Mouse (Mus musculus) stomach, embryonic 14.5 days (tissue): ENCODE results near the gene Nox4. TPM values are rescaled to one million over a fixed set of nuclear protein-coding genes. Genes with fewer than 3 reads are reported as not detected.
"Not testable (repeated sequence)": the region's sequence is repeated elsewhere in the genome, so short reads cannot be mapped to it uniquely, and the experiment has no call there.

Source experiments
- ATAC-seq: fragments of 200-750 bp; cut with Nextera tagmentation; 2 replicates; pipeline ENCODE4 v1.8.0; 2017; ENCODE audit warnings: low read depth, moderate TSS enrichment; ENCODE audit not compliant: insufficient number of reproducible peaks, insufficient read depth, low FRiP score
- H3K27ac ChIP-seq: fragments of 300-500 bp; sonication (generic); 2 replicates; pipeline ENCODE4 v1.5.1; 2014; ENCODE audit warnings: mild to moderate bottlenecking, low read length, moderate library complexity, mixed read lengths
- H3K27me3 ChIP-seq: fragments of 300-500 bp; sonication (generic); 2 replicates; pipeline ENCODE4 v1.6.1; 2014; ENCODE audit warnings: low read length, control low read depth, mixed read lengths; ENCODE audit not compliant: control insufficient read depth, insufficient read depth
- H3K36me3 ChIP-seq: fragments of 300-500 bp; sonication (generic); 2 replicates; pipeline ENCODE4 v1.6.1; 2014; ENCODE audit warnings: mild to moderate bottlenecking, control low read depth, low read length, moderate library complexity, mixed read lengths; ENCODE audit not compliant: control insufficient read depth, insufficient read depth
- H3K4me1 ChIP-seq: fragments of 300-500 bp; sonication (generic); 2 replicates; pipeline ENCODE4 v1.6.1; 2014; ENCODE audit warnings: low read length, control low read depth, mixed read lengths; ENCODE audit not compliant: control insufficient read depth, insufficient read depth
- H3K4me2 ChIP-seq: fragments of 300-500 bp; sonication (generic); replicated peaks from 2 replicates; pipeline ENCODE4 v1.6.1; 2014; ENCODE audit warnings: low read depth, low read length, control low read depth
- H3K4me3 ChIP-seq: fragments of 300-500 bp; sonication (generic); 2 replicates; pipeline ENCODE4 v1.5.1; 2014; ENCODE audit warnings: low read depth, low read length, control low read depth
- H3K9ac ChIP-seq: fragments of 300-500 bp; sonication (generic); replicated peaks from 2 replicates; pipeline ENCODE4 v1.6.1; 2014; ENCODE audit warnings: low read depth, mild to moderate bottlenecking, control low read depth, low read length, moderate library complexity, mixed read lengths
- H3K9me3 ChIP-seq: fragments of 300-500 bp; sonication (generic); 2 replicates; pipeline ENCODE4 v1.6.1; 2016; ENCODE audit warnings: low read depth, low read length, control low read depth; ENCODE audit not compliant: control insufficient read depth
- WGBS: fragments of 180-500 bp; shearing (Covaris S2); extraction: QIAGEN DNeasy Blood & Tissue Kit; methylation state at CpG from one replicate; pipeline ENCODE4 v1.1.7; 2014; 5-methylcytosine and 5-hydroxymethylcytosine counted together
- polyA plus RNA-seq: library from polyadenylated mRNA; unstranded; fragments of >200 nt; fragmentation: Nextera tagmentation; extraction: Ambion mirVana; gene quantifications from 2 replicates; pipeline ENCODE4 v1.2.1, GENCODE M21; 2014

The Nox4 gene
- polyA plus RNA-seq, 1 experiment from 2014 or later: 7.8 TPM

DNA sequence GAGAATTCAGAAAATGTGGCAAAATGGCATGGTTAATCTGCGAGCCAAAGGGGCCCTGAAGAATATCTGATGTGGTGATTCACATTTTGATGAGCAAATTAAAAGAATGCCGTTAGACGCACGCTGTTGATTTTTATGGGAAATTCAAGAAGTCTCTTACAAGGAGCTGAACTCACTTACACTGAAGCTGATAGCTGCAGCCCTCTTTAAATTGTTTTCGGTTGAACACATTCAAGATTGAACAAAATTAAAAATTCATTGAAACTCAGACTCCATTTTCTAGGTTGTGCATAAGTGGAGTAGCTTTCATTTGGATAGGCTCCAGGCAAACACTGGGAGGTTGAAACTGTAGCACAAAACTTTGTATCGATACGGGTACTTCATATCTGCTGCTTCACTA is 151.1 kb downstream of the Nox4 start:
- Histone ChIP-seq H3K27ac (no peak overlapping the region), H3K4me3 (no peak overlapping the region), H3K4me1 (no peaks in the 10 kb centered on the region), H3K9ac (no peak overlapping the region), H3K27me3 (no peaks in the 10 kb centered on the region), H3K4me2 (no peak overlapping the region), H3K9me3 (no peaks in the 10 kb centered on the region), H3K36me3 (no peaks in the 10 kb centered on the region)
- ATAC-seq: no peak
- WGBS: 94% methylated on average over 7 of the region's 7 CpGs

DNA sequence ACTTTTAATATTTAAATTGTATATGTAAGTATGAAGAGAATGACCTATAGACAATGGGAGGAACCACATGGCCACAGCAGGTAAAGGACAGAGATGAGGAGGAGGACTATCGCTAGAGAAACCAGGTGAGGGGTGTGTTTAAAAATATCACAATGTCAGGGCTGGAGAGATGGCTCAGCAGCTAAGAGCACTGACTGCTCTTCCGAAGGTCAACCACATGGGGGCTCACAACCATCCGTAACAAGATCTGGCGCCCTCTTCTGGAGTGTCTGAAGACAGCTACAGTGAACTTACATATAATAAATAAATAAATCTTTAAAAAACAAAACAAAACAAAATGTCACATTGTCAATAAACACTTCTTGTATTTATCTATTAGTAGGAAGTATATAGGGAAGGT is 165.5 kb downstream of the Nox4 start:
- H3K27ac ChIP-seq, H3K4me2 ChIP-seq, H3K27me3 ChIP-seq, ATAC-seq, H3K9ac ChIP-seq, H3K4me3 ChIP-seq, H3K9me3 ChIP-seq, H3K36me3 ChIP-seq, H3K4me1 ChIP-seq: not testable (repeated sequence)
- 10% methylated on average over 4 of the region's 4 CpGs for WGBS

DNA sequence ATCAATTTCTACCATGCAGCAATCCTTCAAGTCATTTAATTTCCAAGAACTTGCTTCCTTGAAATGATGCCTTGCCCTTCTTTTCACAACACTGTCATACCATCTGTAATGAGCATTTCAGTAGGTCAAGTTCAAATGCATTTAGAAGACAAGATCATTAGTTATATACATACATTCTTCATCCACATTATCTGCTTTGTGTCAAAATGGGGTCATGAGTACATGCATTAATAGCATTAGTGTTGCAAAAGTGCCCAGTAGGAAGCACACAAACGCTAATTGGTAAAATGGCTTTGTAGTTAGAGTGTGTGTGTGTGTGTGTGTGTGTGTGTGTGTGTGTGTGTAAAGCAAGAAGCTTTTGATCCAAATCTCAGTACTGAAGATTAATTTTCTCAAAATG is 167.4 kb downstream of the Nox4 start:
- H3K9ac ChIP-seq: no peak overlapping the region
- 50% methylated on average over 1 of the region's 1 CpGs for WGBS
- no peaks in the 10 kb centered on the region for H3K4me1 ChIP-seq
- ATAC-seq: no peak
- H3K27ac ChIP-seq: no peak overlapping the region
- no peak overlapping the region for H3K4me3 ChIP-seq
- H3K4me2 ChIP-seq: no peak overlapping the region
- H3K36me3 ChIP-seq: no peaks in the 10 kb centered on the region
- H3K9me3 ChIP-seq: no peaks in the 10 kb centered on the region
- no peaks in the 10 kb centered on the region for H3K27me3 ChIP-seq

Other genes with a start within 250 kb of the Nox4 start
- gene Vmn2r79, start 250.0 kb upstream of the Nox4 start, polyA plus RNA-seq: not detected in 2 replicates
- not detected in 2 replicates for gene Tyr, start 247.4 kb downstream of the Nox4 start, polyA plus RNA-seq